12 mouse cellular contexts compared by ENCODE assay signal in genomic region chr3:102191575-102191974, GRCm38 (mm10).
"Had no signal": no experiment of that assay in that cellular context is flagged by ENCODE, and none has a peak within 500 bp of the region (broad histone marks: within the 10 kb centered on the region; RNA-seq: fewer than 3 reads in every experiment).

No protein-coding gene starts in this region.

- H3K27ac ChIP-seq: kidney, embryonic 15.5 days; layer of hippocampus, adult 2 months; limb, embryonic 13.5 days; liver, embryonic 14.5 days; midbrain, embryonic 13.5 days had no signal

- ATAC-seq: midbrain, embryonic 13.5 days had no signal

- DNase-seq: kidney, postnatal 4 days; left cerebral cortex, postnatal 4 days; lung, adult 18-20 months; lung, postnatal 36 days; right cerebral cortex, postnatal 14 days; thymus, adult 18-20 months; thymus, postnatal 14 days had no signal

- H3K4me3 ChIP-seq: kidney, embryonic 15.5 days; layer of hippocampus, adult 2 months; limb, embryonic 13.5 days; midbrain, embryonic 13.5 days had no signal

- H3K27me3 ChIP-seq: kidney, embryonic 15.5 days had no signal

- H3K9me3 ChIP-seq: kidney, embryonic 15.5 days; limb, embryonic 13.5 days; midbrain, embryonic 13.5 days had no signal

- H3K36me3 ChIP-seq: midbrain, embryonic 13.5 days had no signal

- H3K9ac ChIP-seq: kidney, embryonic 15.5 days; limb, embryonic 13.5 days; liver, embryonic 14.5 days; midbrain, embryonic 13.5 days had no signal

- H3K4me2 ChIP-seq: kidney, embryonic 15.5 days; limb, embryonic 13.5 days; midbrain, embryonic 13.5 days had no signal
